Mouse (Mus musculus): ENCODE measurements at regions not wholly inside any gene's neighbourhood (a gene's known extent, or its start where the extent isn't known, plus 50 kb on each side); places are given as distances from the start of the nearest gene placed in this dataset.

DNA sequence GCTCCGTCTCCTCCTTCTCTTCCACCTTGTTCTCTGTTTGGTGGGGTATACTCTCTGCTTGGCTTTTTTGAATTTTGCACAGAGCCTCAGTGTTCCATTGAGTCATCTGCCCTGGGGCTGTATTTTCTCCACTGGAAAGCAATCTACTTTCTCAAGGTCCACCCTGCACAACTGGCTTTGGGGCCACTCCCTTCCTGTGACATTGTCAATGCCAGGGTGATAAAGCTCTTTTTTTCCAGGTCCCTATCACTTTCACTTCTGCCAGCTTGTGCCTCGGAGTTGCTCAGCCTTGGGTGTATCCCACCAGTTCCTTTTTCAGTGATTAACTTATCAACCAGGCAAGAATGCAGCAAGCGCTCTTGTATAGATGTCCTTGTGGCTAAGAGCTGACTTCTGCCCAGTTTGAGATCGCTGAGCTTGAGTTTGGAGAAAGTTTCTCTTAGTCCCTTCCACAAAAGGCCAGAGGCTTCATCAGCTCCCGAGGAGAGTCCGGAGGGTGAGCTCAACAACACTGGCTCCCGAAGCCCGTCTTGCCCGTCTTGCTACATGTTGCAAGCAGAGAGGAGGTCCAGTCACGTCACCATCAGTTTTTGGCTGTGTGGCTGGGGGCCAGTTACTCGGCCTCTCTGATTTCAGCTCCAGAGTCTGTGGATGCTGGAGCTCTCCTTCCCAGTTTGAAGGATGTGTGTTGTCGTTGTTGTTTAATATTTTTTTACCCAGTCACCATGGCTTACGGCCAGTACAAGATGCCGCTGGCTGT is 200.8 kb downstream of the Cyp26b1 start:
- no peak overlapping the region for H3K9ac ChIP-seq (ENCODE audit: low read depth, low read length)
- no peak for DNase-seq (ENCODE audit: low spot score)
- H3K27me3 ChIP-seq (replicated peaks; ENCODE audit: control insufficient read depth, insufficient read depth, low read length), result no peaks in the 10 kb centered on the region
- no peaks in the 10 kb centered on the region for H3K36me3 ChIP-seq (ENCODE audit: control insufficient read depth, insufficient read depth, low read length)
- no peak overlapping the region for H3K27ac ChIP-seq (ENCODE audit: low read depth, low read length)
- peaks cover 12% of the 10 kb centered on the region for H3K4me1 ChIP-seq (replicated peaks; ENCODE audit: control insufficient read depth, insufficient read depth, low read length)
- no peak overlapping the region; the same call in 1 of the 2 replicates for H3K4me3 ChIP-seq (ENCODE audit: low read depth, low read length)
- H3K4me2 ChIP-seq, result peak overlapping the region; percentile 41
- WGBS, result 74% methylated on average over 14 of the region's 14 CpGs
- H3K9me3 ChIP-seq (ENCODE audit: control insufficient read depth, low read length), result no peaks in the 10 kb centered on the region
- peak; percentile 82 for ATAC-seq (replicated peaks; ENCODE audit: low FRiP score)

- Histone ChIP-seq H3K9ac (ENCODE audit: low read depth, low read length) (no peak overlapping the region), H3K4me2 (no peak overlapping the region), H3K27me3 (replicated peaks; ENCODE audit: control insufficient read depth, insufficient read depth, low read length) (no peaks in the 10 kb centered on the region), H3K27ac (ENCODE audit: low read depth, low read length) (no peak overlapping the region), H3K4me1 (replicated peaks; ENCODE audit: control insufficient read depth, insufficient read depth, low read length) (peaks cover 17% of the 10 kb centered on the region), H3K9me3 (ENCODE audit: control insufficient read depth, low read length) (no peaks in the 10 kb centered on the region), H3K36me3 (ENCODE audit: control insufficient read depth, insufficient read depth, low read length) (no peaks in the 10 kb centered on the region), H3K4me3 (ENCODE audit: low read depth, low read length) (no peak overlapping the region)
- DNase-seq (ENCODE audit: low spot score), result no peak
- 91% methylated on average over 3 of the region's 3 CpGs for WGBS
- ATAC-seq (replicated peaks; ENCODE audit: low FRiP score), result no peak
Observed at GRCm38 (mm10) chr6:84391016-84391415, 202.7 kb downstream of the Cyp26b1 start.

- peak; percentile 43 for DNase-seq (ENCODE audit: low spot score)
- H3K27ac ChIP-seq (ENCODE audit: low read depth, low read length), result no peak overlapping the region
- H3K27me3 ChIP-seq (replicated peaks; ENCODE audit: control insufficient read depth, insufficient read depth, low read length), result no peaks in the 10 kb centered on the region
- H3K9me3 ChIP-seq (ENCODE audit: control insufficient read depth, low read length), result no peaks in the 10 kb centered on the region
- H3K9ac ChIP-seq (ENCODE audit: low read depth, low read length), result no peak overlapping the region
- ATAC-seq (replicated peaks; ENCODE audit: low FRiP score), result peak; percentile 65
- 9% methylated on average over 10 of the region's 10 CpGs for WGBS
- H3K4me3 ChIP-seq (ENCODE audit: low read depth, low read length), result no peak overlapping the region
- H3K36me3 ChIP-seq (ENCODE audit: control insufficient read depth, insufficient read depth, low read length), result no peaks in the 10 kb centered on the region
- H3K4me2 ChIP-seq, result no peak overlapping the region
- H3K4me1 ChIP-seq (replicated peaks; ENCODE audit: control insufficient read depth, insufficient read depth, low read length), result peaks cover 14% of the 10 kb centered on the region
Observed at GRCm38 (mm10) chr6:84385696-84386095, 208.0 kb downstream of the Cyp26b1 start.

GRCm38 (mm10) chr6:84383718-84384117 is 210.0 kb downstream of the Cyp26b1 start:
- Histone ChIP-seq H3K27me3 (replicated peaks; ENCODE audit: control insufficient read depth, insufficient read depth, low read length) (no peaks in the 10 kb centered on the region), H3K27ac (ENCODE audit: low read depth, low read length) (no peak overlapping the region), H3K4me3 (ENCODE audit: low read depth, low read length) (no peak overlapping the region), H3K9me3 (ENCODE audit: control insufficient read depth, low read length) (no peaks in the 10 kb centered on the region), H3K4me1 (replicated peaks; ENCODE audit: control insufficient read depth, insufficient read depth, low read length) (peaks cover 14% of the 10 kb centered on the region), H3K9ac (ENCODE audit: low read depth, low read length) (no peak overlapping the region), H3K36me3 (ENCODE audit: control insufficient read depth, insufficient read depth, low read length) (no peaks in the 10 kb centered on the region), H3K4me2 (no peak overlapping the region)
- DNase-seq (ENCODE audit: low spot score) (no peak), ATAC-seq (replicated peaks; ENCODE audit: low FRiP score) (no peak)
- 75% methylated on average over 3 of the region's 3 CpGs for WGBS

DNA sequence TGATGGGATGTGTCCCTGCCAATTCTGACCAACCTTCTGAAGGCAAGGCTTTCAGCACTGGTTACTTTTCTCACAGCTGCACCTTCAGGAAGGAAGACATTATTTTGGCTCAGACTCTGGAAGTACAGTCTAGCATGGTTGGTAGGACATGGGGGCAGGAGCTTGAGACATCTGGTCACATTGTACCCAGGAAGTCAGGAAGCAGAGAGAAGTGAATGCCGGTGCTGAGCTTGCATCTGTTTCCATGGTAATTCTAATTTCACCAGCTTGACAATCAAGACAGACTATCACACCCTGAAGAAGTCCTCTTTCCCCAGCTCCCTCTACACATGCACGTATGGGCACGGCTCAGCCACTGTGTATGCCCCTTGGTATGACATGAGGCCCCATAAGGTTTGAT is 210.6 kb downstream of the Cyp26b1 start:
- H3K9me3 ChIP-seq (ENCODE audit: control insufficient read depth, low read length), result no peaks in the 10 kb centered on the region
- H3K27me3 ChIP-seq (replicated peaks; ENCODE audit: control insufficient read depth, insufficient read depth, low read length), result no peaks in the 10 kb centered on the region
- peaks cover 14% of the 10 kb centered on the region for H3K4me1 ChIP-seq (replicated peaks; ENCODE audit: control insufficient read depth, insufficient read depth, low read length)
- ATAC-seq (replicated peaks; ENCODE audit: low FRiP score) (no peak), DNase-seq (ENCODE audit: low spot score) (no peak)
- no peak overlapping the region for H3K9ac ChIP-seq (ENCODE audit: low read depth, low read length)
- 76% methylated on average over 3 of the region's 3 CpGs for WGBS
- H3K4me3 ChIP-seq (ENCODE audit: low read depth, low read length), result no peak overlapping the region
- H3K4me2 ChIP-seq, result no peak overlapping the region
- no peaks in the 10 kb centered on the region for H3K36me3 ChIP-seq (ENCODE audit: control insufficient read depth, insufficient read depth, low read length)
- H3K27ac ChIP-seq (ENCODE audit: low read depth, low read length), result no peak overlapping the region

DNA sequence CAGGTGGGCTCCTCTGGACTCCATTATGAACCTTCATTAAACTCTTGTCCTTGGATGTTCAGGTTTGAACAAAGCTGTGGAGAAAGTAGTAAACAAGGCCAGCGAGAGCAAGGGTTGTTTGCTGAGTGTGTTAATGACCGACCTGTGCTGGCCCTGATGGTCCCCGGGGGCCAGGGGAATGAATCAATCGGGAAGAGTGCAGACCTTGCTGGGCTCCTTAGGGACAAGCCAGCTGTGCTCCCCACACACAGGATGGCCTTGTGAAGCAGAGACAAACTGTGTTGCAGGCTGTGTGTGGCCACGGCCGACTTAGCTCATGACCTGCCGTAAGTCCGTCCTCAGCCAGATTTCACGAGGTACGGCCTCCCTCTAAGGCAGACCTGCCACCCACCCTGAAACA is 212.1 kb downstream of the Cyp26b1 start:
- WGBS, result 77% methylated on average over 10 of the region's 10 CpGs
- H3K27me3 ChIP-seq (replicated peaks; ENCODE audit: control insufficient read depth, insufficient read depth, low read length), result 0 out of 2 replicates have a peak, but pooled peaks cover 2% of the 10 kb centered on the region
- no peaks in the 10 kb centered on the region for H3K9me3 ChIP-seq (ENCODE audit: control insufficient read depth, low read length)
- no peak overlapping the region for H3K27ac ChIP-seq (ENCODE audit: low read depth, low read length)
- no peak overlapping the region for H3K4me3 ChIP-seq (ENCODE audit: low read depth, low read length)
- ATAC-seq (replicated peaks; ENCODE audit: low FRiP score), result no peak
- no peak overlapping the region for H3K4me2 ChIP-seq
- no peak overlapping the region for H3K9ac ChIP-seq (ENCODE audit: low read depth, low read length)
- H3K4me1 ChIP-seq (replicated peaks; ENCODE audit: control insufficient read depth, insufficient read depth, low read length), result peaks cover 14% of the 10 kb centered on the region
- no peak for DNase-seq (ENCODE audit: low spot score)
- H3K36me3 ChIP-seq (ENCODE audit: control insufficient read depth, insufficient read depth, low read length), result no peaks in the 10 kb centered on the region

GRCm38 (mm10) chr6:84376666-84377065 is 217.0 kb downstream of the Cyp26b1 start:
- peaks cover 8% of the 10 kb centered on the region; the same call in 1 of the 2 replicates for H3K27me3 ChIP-seq (replicated peaks; ENCODE audit: control insufficient read depth, insufficient read depth, low read length)
- ATAC-seq (replicated peaks; ENCODE audit: low FRiP score), result no peak

GRCm38 (mm10) chr6:84375498-84375897 is 218.2 kb downstream of the Cyp26b1 start:
- WGBS, result 17% methylated on average over 8 of the region's 8 CpGs
- Histone ChIP-seq H3K9ac (ENCODE audit: low read depth, low read length) (no peak overlapping the region), H3K4me1 (replicated peaks; ENCODE audit: control insufficient read depth, insufficient read depth, low read length) (no peaks in the 10 kb centered on the region), H3K27ac (ENCODE audit: low read depth, low read length) (no peak overlapping the region), H3K36me3 (ENCODE audit: control insufficient read depth, insufficient read depth, low read length) (no peaks in the 10 kb centered on the region), H3K9me3 (ENCODE audit: control insufficient read depth, low read length) (no peaks in the 10 kb centered on the region), H3K27me3 (replicated peaks; ENCODE audit: control insufficient read depth, insufficient read depth, low read length) (peaks cover 8% of the 10 kb centered on the region; the same call in 1 of the 2 replicates), H3K4me3 (ENCODE audit: low read depth, low read length) (no peak overlapping the region), H3K4me2 (no peak overlapping the region)
- ATAC-seq (replicated peaks; ENCODE audit: low FRiP score) (no peak), DNase-seq (ENCODE audit: low spot score) (no peak)

More at GRCm38 (mm10) chr6:84376666-84377065, 217.0 kb downstream of the Cyp26b1 start:
- no peak overlapping the region for H3K27ac ChIP-seq (ENCODE audit: low read depth, low read length)
- no peak overlapping the region for H3K4me3 ChIP-seq (ENCODE audit: low read depth, low read length)
- H3K9ac ChIP-seq (ENCODE audit: low read depth, low read length), result no peak overlapping the region
- no peaks in the 10 kb centered on the region for H3K9me3 ChIP-seq (ENCODE audit: control insufficient read depth, low read length)
- H3K4me1 ChIP-seq (replicated peaks; ENCODE audit: control insufficient read depth, insufficient read depth, low read length), result no peaks in the 10 kb centered on the region
- DNase-seq (ENCODE audit: low spot score), result no peak
- H3K4me2 ChIP-seq, result no peak overlapping the region
- 75% methylated on average over 11 of the region's 11 CpGs for WGBS
- no peaks in the 10 kb centered on the region for H3K36me3 ChIP-seq (ENCODE audit: control insufficient read depth, insufficient read depth, low read length)

DNA sequence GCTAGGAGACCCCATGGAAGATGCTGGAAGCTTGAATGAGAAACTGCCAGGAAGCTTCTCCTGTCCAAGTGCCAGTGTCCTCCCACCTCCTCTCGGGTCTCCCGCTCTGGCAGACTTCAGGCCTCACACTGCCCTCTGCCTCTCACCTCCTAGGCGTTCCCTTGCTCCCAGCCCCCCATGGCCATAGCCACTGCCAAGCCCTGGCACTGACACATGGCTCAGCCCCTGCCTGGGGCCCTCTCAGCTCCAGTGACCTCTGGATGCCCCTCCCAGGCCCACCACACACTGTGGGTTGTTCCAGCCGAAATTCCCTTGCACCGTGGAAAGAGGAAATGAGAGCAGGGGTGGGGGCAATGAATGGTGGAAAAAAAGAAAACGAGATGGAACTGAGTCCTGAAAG is 227.3 kb downstream of the Cyp26b1 start:
- Histone ChIP-seq H3K4me3 (ENCODE audit: low read depth, low read length) (no peak overlapping the region), H3K36me3 (ENCODE audit: control insufficient read depth, insufficient read depth, low read length) (no peaks in the 10 kb centered on the region), H3K27ac (ENCODE audit: low read depth, low read length) (no peak overlapping the region), H3K27me3 (replicated peaks; ENCODE audit: control insufficient read depth, insufficient read depth, low read length) (peaks cover 3% of the 10 kb centered on the region; the same call in 1 of the 2 replicates), H3K4me1 (replicated peaks; ENCODE audit: control insufficient read depth, insufficient read depth, low read length) (no peaks in the 10 kb centered on the region), H3K9me3 (ENCODE audit: control insufficient read depth, low read length) (no peaks in the 10 kb centered on the region), H3K9ac (ENCODE audit: low read depth, low read length) (no peak overlapping the region), H3K4me2 (no peak overlapping the region)
- no peak for ATAC-seq (replicated peaks; ENCODE audit: low FRiP score)
- WGBS, result 59% methylated on average over 6 of the region's 6 CpGs
- DNase-seq (ENCODE audit: low spot score), result no peak
